In genomic region chr14:56969653-56970052, GRCm38 (mm10) we compare ENCODE assay signal across 23 mouse cellular contexts.
DNase-seq lines count a peak whose midpoint lies in the region; ATAC-seq and TF ChIP-seq lines count a peak whose summit lies in the region.
"Had no signal": no experiment of that assay in that cellular context is flagged by ENCODE, and none has a peak within 500 bp of the region (broad histone marks: within the 10 kb centered on the region; RNA-seq: fewer than 3 reads in every experiment).

No protein-coding gene starts in this region.

- peak; percentile 26 for DNase-seq in brain, embryonic 14.5 days (ENCODE audit: low read depth)
- no peak for DNase-seq in cerebellum, adult 18-20 months
- DNase-seq in heart, embryonic 10.5 days (ENCODE audit: low spot score), result no peak
- DNase-seq in layer of hippocampus, postnatal 25 days (ENCODE audit: extremely low spot score in 1 of 2, low spot score in 1 of 2), result no peak
- DNase-seq: adrenal gland, adult 2 months; cerebellum, adult 8-10 months; gastrocnemius, postnatal 36 days; heart, postnatal 36 days; kidney, adult 2 months; kidney, postnatal 10 days; left cerebral cortex, postnatal 4 days; lung, postnatal 36 days; retina, postnatal 1 day; right cerebral cortex, postnatal 25 days had no signal

- 68% methylated on average over 8 of the region's 8 CpGs for WGBS in forebrain, embryonic 12.5 days
- 60% methylated on average over 8 of the region's 8 CpGs for WGBS in hindbrain, embryonic 13.5 days
- 70% methylated on average over 8 of the region's 8 CpGs for WGBS in midbrain, embryonic 13.5 days
- 79% methylated on average over 8 of the region's 8 CpGs for WGBS in heart, embryonic 10.5 days

- H3K4me3 ChIP-seq in forebrain, embryonic 12.5 days (replicated peaks), result no peak overlapping the region
- H3K4me3 ChIP-seq in hindbrain, embryonic 13.5 days, result no peak overlapping the region
- H3K4me3 ChIP-seq in midbrain, embryonic 13.5 days (replicated peaks), result no peak overlapping the region
- H3K4me3 ChIP-seq in heart, embryonic 10.5 days, result no peak overlapping the region
- H3K4me3 ChIP-seq: heart, embryonic 15.5 days; limb, embryonic 15.5 days; liver, embryonic 15.5 days; lung, embryonic 15.5 days; megakaryocyte, embryonic 14.5 days; neural tube, embryonic 12.5 days had no signal

- no peak for TF ChIP-seq POLR2A in brain, embryonic 14.5 days (IDR thresholded peaks at IDR 0.05; ENCODE audit: borderline replicate concordance, extremely low read depth, insufficient read depth, insufficient read length, poor library complexity, severe bottlenecking)

- no peak overlapping the region for H3K9ac ChIP-seq in forebrain, embryonic 12.5 days
- H3K9ac ChIP-seq in hindbrain, embryonic 13.5 days, result no peak overlapping the region; the same call in 1 of the 2 replicates
- H3K9ac ChIP-seq in midbrain, embryonic 13.5 days (replicated peaks), result no peak overlapping the region
- H3K9ac ChIP-seq: heart, embryonic 15.5 days; limb, embryonic 15.5 days; liver, embryonic 15.5 days; lung, embryonic 15.5 days; neural tube, embryonic 12.5 days had no signal

- no peak for TF ChIP-seq CTCF in brain, embryonic 14.5 days (IDR thresholded peaks at IDR 0.05; ENCODE audit: borderline replicate concordance, extremely low read depth, insufficient read depth, insufficient read length)

- no peak overlapping the region for H3K27ac ChIP-seq in forebrain, embryonic 12.5 days
- H3K27ac ChIP-seq in hindbrain, embryonic 13.5 days, result peak overlapping the region; percentile 36
- 0 out of 2 replicates have a peak overlapping the region, but pooled peaks have one; percentile 10 for H3K27ac ChIP-seq in midbrain, embryonic 13.5 days
- no peak overlapping the region for H3K27ac ChIP-seq in heart, embryonic 10.5 days
- H3K27ac ChIP-seq: heart, embryonic 15.5 days; limb, embryonic 15.5 days; liver, embryonic 15.5 days; lung, embryonic 15.5 days; neural tube, embryonic 12.5 days had no signal

- H3K9me3 ChIP-seq in forebrain, embryonic 12.5 days, result no peaks in the 10 kb centered on the region
- H3K9me3 ChIP-seq in hindbrain, embryonic 13.5 days, result no peaks in the 10 kb centered on the region
- H3K9me3 ChIP-seq in midbrain, embryonic 13.5 days, result no peaks in the 10 kb centered on the region
- H3K9me3 ChIP-seq in heart, embryonic 10.5 days, result no peaks in the 10 kb centered on the region
- H3K9me3 ChIP-seq: heart, embryonic 15.5 days; limb, embryonic 15.5 days; liver, embryonic 15.5 days; lung, embryonic 15.5 days; neural tube, embryonic 12.5 days had no signal

- ATAC-seq in forebrain, embryonic 12.5 days (ENCODE audit: low FRiP score), result 0 out of 2 replicates have a peak, but pooled peaks have one; percentile 18
- ATAC-seq in hindbrain, embryonic 13.5 days (ENCODE audit: low FRiP score), result peak; percentile 52; the same call in 1 of the 2 replicates
- peak; percentile 69 for ATAC-seq in midbrain, embryonic 13.5 days

- peaks cover 12% of the 10 kb centered on the region for H3K4me1 ChIP-seq in forebrain, embryonic 12.5 days
- peaks cover 12% of the 10 kb centered on the region; the same call in 1 of the 2 replicates for H3K4me1 ChIP-seq in hindbrain, embryonic 13.5 days (replicated peaks)
- H3K4me1 ChIP-seq in midbrain, embryonic 13.5 days (replicated peaks), result peaks cover 11% of the 10 kb centered on the region; the same call in 1 of the 2 replicates
- H3K4me1 ChIP-seq in heart, embryonic 10.5 days, result no peaks in the 10 kb centered on the region
- H3K4me1 ChIP-seq: heart, embryonic 15.5 days; liver, embryonic 15.5 days; lung, embryonic 15.5 days; megakaryocyte, embryonic 14.5 days had no signal

- 0 out of 2 replicates have a peak, but pooled peaks cover 3% of the 10 kb centered on the region for H3K36me3 ChIP-seq in forebrain, embryonic 12.5 days (replicated peaks)
- H3K36me3 ChIP-seq in hindbrain, embryonic 13.5 days, result 0 out of 2 replicates have a peak, but pooled peaks cover 3% of the 10 kb centered on the region
- H3K36me3 ChIP-seq in midbrain, embryonic 13.5 days, result 0 out of 2 replicates have a peak, but pooled peaks cover 2% of the 10 kb centered on the region
- no peaks in the 10 kb centered on the region for H3K36me3 ChIP-seq in heart, embryonic 10.5 days
- H3K36me3 ChIP-seq: heart, embryonic 15.5 days; limb, embryonic 15.5 days; liver, embryonic 15.5 days; lung, embryonic 15.5 days; neural tube, embryonic 12.5 days had no signal

- H3K27me3 ChIP-seq in forebrain, embryonic 12.5 days, result no peaks in the 10 kb centered on the region
- no peaks in the 10 kb centered on the region for H3K27me3 ChIP-seq in hindbrain, embryonic 13.5 days
- no peaks in the 10 kb centered on the region for H3K27me3 ChIP-seq in midbrain, embryonic 13.5 days
- H3K27me3 ChIP-seq in heart, embryonic 10.5 days (ENCODE audit: insufficient read depth, poor library complexity, severe bottlenecking), result no peaks in the 10 kb centered on the region
- H3K27me3 ChIP-seq: heart, embryonic 15.5 days; limb, embryonic 15.5 days; liver, embryonic 15.5 days; lung, embryonic 15.5 days; neural tube, embryonic 12.5 days had no signal

- H3K4me2 ChIP-seq in forebrain, embryonic 12.5 days, result no peak overlapping the region
- no peak overlapping the region for H3K4me2 ChIP-seq in hindbrain, embryonic 13.5 days
- H3K4me2 ChIP-seq in midbrain, embryonic 13.5 days (replicated peaks), result no peak overlapping the region
- H3K4me2 ChIP-seq: heart, embryonic 15.5 days; limb, embryonic 15.5 days; liver, embryonic 15.5 days; lung, embryonic 15.5 days; neural tube, embryonic 12.5 days had no signal

Comparison
In these comparisons a context has a peak if more than half of its experiments do, and no peak if none do; other contexts are left out.
1. ATAC-seq: peak in every context shown above with its lines; median percentile 69 in midbrain, embryonic 13.5 days; 52 in hindbrain, embryonic 13.5 days; 18 in forebrain, embryonic 12.5 days.
2. H3K27ac ChIP-seq: peak in hindbrain, embryonic 13.5 days (single experiment) and midbrain, embryonic 13.5 days (single experiment); none in forebrain, embryonic 12.5 days (single experiment) and heart, embryonic 10.5 days (single experiment).